Mouse (Mus musculus): Measurements from ENCODE around the gene Eif2b4. TPM values are rescaled to one million over a fixed set of nuclear protein-coding genes. Genes with fewer than 3 reads are reported as not detected.

Eif2b4 gene
- polyA plus RNA-seq, 1 experiment from 2014 or later: 86.9 TPM

- no peak overlapping the region for H3K4me3 ChIP-seq
- H3K27me3 ChIP-seq: no peaks in the 10 kb centered on the region
- peaks cover 69% of the 10 kb centered on the region for H3K36me3 ChIP-seq
- H3K27ac ChIP-seq (replicated peaks): no peak overlapping the region
- H3K9me3 ChIP-seq: 0 out of 2 replicates have a peak, but pooled peaks cover 4% of the 10 kb centered on the region
- peaks cover 34% of the 10 kb centered on the region for H3K4me1 ChIP-seq (replicated peaks)
- ATAC-seq (ENCODE audit: low FRiP score, low read depth): no peak
- 89% methylated on average over 5 of the region's 5 CpGs for WGBS
- no peak overlapping the region for H3K9ac ChIP-seq
- H3K4me2 ChIP-seq: no peak overlapping the region
Observed at GRCm38 (mm10) chr5:31198616-31199320, 5.5 kb upstream of the Eif2b4 start.

- no peak for ATAC-seq (ENCODE audit: low FRiP score, low read depth)
- H3K27me3 ChIP-seq: no peaks in the 10 kb centered on the region
- no peak overlapping the region for H3K27ac ChIP-seq (replicated peaks)
- H3K9me3 ChIP-seq: 0 out of 2 replicates have a peak, but pooled peaks cover 4% of the 10 kb centered on the region
- no peak overlapping the region for H3K4me2 ChIP-seq
- no peak overlapping the region for H3K9ac ChIP-seq
- 81% methylated on average over 9 of the region's 9 CpGs for WGBS
- no peak overlapping the region for H3K4me3 ChIP-seq
- H3K36me3 ChIP-seq: peaks cover 63% of the 10 kb centered on the region
- H3K4me1 ChIP-seq (replicated peaks): peaks cover 35% of the 10 kb centered on the region
Observed at GRCm38 (mm10) chr5:31198170-31198569, 4.9 kb upstream of the Eif2b4 start.

- Histone ChIP-seq H3K4me1 (replicated peaks) (peaks cover 31% of the 10 kb centered on the region), H3K9me3 (0 out of 2 replicates have a peak, but pooled peaks cover 4% of the 10 kb centered on the region), H3K4me3 (no peak overlapping the region), H3K27me3 (no peaks in the 10 kb centered on the region), H3K4me2 (no peak overlapping the region), H3K36me3 (peaks cover 57% of the 10 kb centered on the region), H3K27ac (replicated peaks) (no peak overlapping the region), H3K9ac (no peak overlapping the region)
- 94% methylated on average over 12 of the region's 12 CpGs for WGBS
- no peak for ATAC-seq (ENCODE audit: low FRiP score, low read depth)
Observed at GRCm38 (mm10) chr5:31197072-31197471, 3.8 kb upstream of the Eif2b4 start.

GRCm38 (mm10) chr5:31196207-31196606 lies 3.0 kb upstream of the Eif2b4 start:
- Histone ChIP-seq H3K4me3 (no peak overlapping the region), H3K36me3 (peaks cover 57% of the 10 kb centered on the region)
- WGBS: 96% methylated on average over 10 of the region's 10 CpGs

GRCm38 (mm10) chr5:31195671-31196070 lies 2.4 kb upstream of the Eif2b4 start:
- H3K36me3 ChIP-seq: peaks cover 62% of the 10 kb centered on the region
- H3K4me1 ChIP-seq (replicated peaks): peaks cover 27% of the 10 kb centered on the region
- H3K27ac ChIP-seq (replicated peaks): no peak overlapping the region
- 0 out of 2 replicates have a peak, but pooled peaks cover 4% of the 10 kb centered on the region for H3K9me3 ChIP-seq
- H3K9ac ChIP-seq: no peak overlapping the region
- H3K4me3 ChIP-seq: no peak overlapping the region
- H3K27me3 ChIP-seq: no peaks in the 10 kb centered on the region
- no peak for ATAC-seq (ENCODE audit: low FRiP score, low read depth)
- no peak overlapping the region for H3K4me2 ChIP-seq
- 91% methylated on average over 4 of the region's 4 CpGs for WGBS

More at GRCm38 (mm10) chr5:31196207-31196606, 3.0 kb upstream of the Eif2b4 start:
- peaks cover 33% of the 10 kb centered on the region for H3K4me1 ChIP-seq (replicated peaks)
- H3K4me2 ChIP-seq: no peak overlapping the region
- no peaks in the 10 kb centered on the region for H3K27me3 ChIP-seq
- no peak for ATAC-seq (ENCODE audit: low FRiP score, low read depth)
- 0 out of 2 replicates have a peak, but pooled peaks cover 4% of the 10 kb centered on the region for H3K9me3 ChIP-seq
- H3K27ac ChIP-seq (replicated peaks): no peak overlapping the region
- no peak overlapping the region for H3K9ac ChIP-seq

GRCm38 (mm10) chr5:31194486-31195485 lies 1.6 kb upstream of the Eif2b4 start:
- Histone ChIP-seq H3K9me3 (no peaks in the 10 kb centered on the region), H3K9ac (no peak overlapping the region), H3K27ac (replicated peaks) (no peak overlapping the region), H3K36me3 (peaks cover 64% of the 10 kb centered on the region), H3K4me1 (replicated peaks) (peaks cover 21% of the 10 kb centered on the region), H3K4me2 (peak overlapping the region; percentile 75; the same call in 1 of the 2 replicates), H3K4me3 (peak overlapping the region; percentile 72; the same call in 1 of the 2 replicates), H3K27me3 (no peaks in the 10 kb centered on the region)
- WGBS: 93% methylated on average over 16 of the region's 16 CpGs
- ATAC-seq (ENCODE audit: low FRiP score, low read depth): no peak

GRCm38 (mm10) chr5:31193631-31194281 lies 526 bp upstream of the Eif2b4 start:
- peak overlapping the region; percentile 87 for H3K9ac ChIP-seq
- peaks cover 60% of the 10 kb centered on the region for H3K36me3 ChIP-seq
- H3K27me3 ChIP-seq: no peaks in the 10 kb centered on the region
- H3K4me1 ChIP-seq (replicated peaks): peaks cover 21% of the 10 kb centered on the region
- no peak for ATAC-seq (ENCODE audit: low FRiP score, low read depth)
- peak overlapping the region; percentile 72 for H3K4me3 ChIP-seq
- WGBS: 14% methylated on average over 25 of the region's 25 CpGs
- H3K27ac ChIP-seq (replicated peaks): peak overlapping the region; percentile 87
- H3K4me2 ChIP-seq: peak overlapping the region; percentile 75
- H3K9me3 ChIP-seq: no peaks in the 10 kb centered on the region

- peaks cover 21% of the 10 kb centered on the region for H3K4me1 ChIP-seq (replicated peaks)
- peak overlapping the region; percentile 87 for H3K27ac ChIP-seq (replicated peaks)
- peak overlapping the region; percentile 72 for H3K4me3 ChIP-seq
- H3K9ac ChIP-seq: peak overlapping the region; percentile 74
- peak overlapping the region; percentile 75 for H3K4me2 ChIP-seq
- no peaks in the 10 kb centered on the region for H3K27me3 ChIP-seq
- peaks cover 60% of the 10 kb centered on the region for H3K36me3 ChIP-seq
- no peaks in the 10 kb centered on the region for H3K9me3 ChIP-seq
- 15% methylated on average over 42 of the region's 42 CpGs for whole genome bisulfite sequencing
- ATAC-seq (ENCODE audit: low FRiP score, low read depth): peak; percentile 59; the same call in 1 of the 2 replicates
Observed at GRCm38 (mm10) chr5:31192045-31192938, 938 bp downstream of the Eif2b4 start.

GRCm38 (mm10) chr5:31190201-31190600 lies 3.0 kb downstream of the Eif2b4 start:
- no peak overlapping the region for H3K4me2 ChIP-seq
- H3K27ac ChIP-seq (replicated peaks): no peak overlapping the region
- no peaks in the 10 kb centered on the region for H3K27me3 ChIP-seq
- peaks cover 21% of the 10 kb centered on the region for H3K4me1 ChIP-seq (replicated peaks)
- no peaks in the 10 kb centered on the region for H3K9me3 ChIP-seq
- H3K4me3 ChIP-seq: no peak overlapping the region
- 87% methylated on average over 9 of the region's 9 CpGs for WGBS
- no peak overlapping the region for H3K9ac ChIP-seq
- no peak for ATAC-seq (ENCODE audit: low FRiP score, low read depth)
- H3K36me3 ChIP-seq: peaks cover 45% of the 10 kb centered on the region

- Histone ChIP-seq H3K9ac (no peak overlapping the region), H3K27me3 (no peaks in the 10 kb centered on the region), H3K4me2 (no peak overlapping the region), H3K9me3 (no peaks in the 10 kb centered on the region), H3K4me1 (replicated peaks) (peaks cover 10% of the 10 kb centered on the region), H3K4me3 (no peak overlapping the region), H3K27ac (replicated peaks) (no peak overlapping the region), H3K36me3 (peaks cover 41% of the 10 kb centered on the region)
- WGBS: 73% methylated on average over 4 of the region's 4 CpGs
- no peak for ATAC-seq (ENCODE audit: low FRiP score, low read depth)
Observed at GRCm38 (mm10) chr5:31188223-31188840, 4.9 kb downstream of the Eif2b4 start.
